Mouse (Mus musculus): ENCODE data around the gene Col18a1. TPM values are rescaled to one million over a fixed set of nuclear protein-coding genes. Genes with fewer than 3 reads are reported as not detected.

Gene Col18a1
- polyA plus RNA-seq, 1 experiment from 2014 or later = 147 TPM

GRCm38 (mm10) chr10:77170400-77170799 is 4.1 kb upstream of the Col18a1 start:
- 90% methylated on average over 6 of the region's 6 CpGs for WGBS
- Histone ChIP-seq H3K9me3 (no peaks in the 10 kb centered on the region), H3K4me3 (no peak overlapping the region), H3K36me3 (replicated peaks) (no peaks in the 10 kb centered on the region), H3K27ac (no peak overlapping the region), H3K27me3 (ENCODE audit: poor library complexity, severe bottlenecking) (peaks cover 25% of the 10 kb centered on the region; the same call in 1 of the 2 replicates), H3K4me1 (peaks cover 34% of the 10 kb centered on the region)
- DNase-seq (ENCODE audit: extremely low spot score, low spot score) = no peak

DNA sequence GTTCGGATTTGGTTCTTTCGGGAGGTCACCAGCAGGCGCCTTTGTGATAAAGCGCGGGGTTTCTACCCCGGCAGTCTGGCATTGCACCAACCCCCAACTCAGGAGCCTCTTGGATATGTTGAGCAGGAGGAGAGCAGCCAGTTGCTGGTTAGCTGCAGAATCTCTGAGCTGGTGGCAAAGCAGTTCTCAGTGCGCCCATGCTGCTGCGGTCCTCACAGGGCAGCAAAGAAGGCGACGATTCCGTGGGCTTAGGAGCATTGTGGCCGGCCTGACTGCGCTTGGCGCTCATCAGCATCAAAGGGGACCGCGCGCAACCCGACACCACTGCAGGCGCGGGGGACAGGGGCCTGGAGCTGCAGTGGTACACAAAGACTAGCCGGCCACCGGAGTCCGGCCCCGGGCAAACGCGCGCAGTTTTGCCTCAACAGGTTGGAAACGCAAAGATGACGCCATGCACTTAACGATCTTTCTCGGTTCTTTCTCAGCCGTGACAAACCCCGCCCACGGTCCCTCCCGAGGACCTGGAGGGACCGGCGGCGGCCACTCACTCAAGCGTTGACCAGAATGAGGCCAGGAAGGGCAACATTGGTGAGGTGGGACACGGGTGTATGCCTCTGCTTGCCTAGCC is 916 bp downstream of the Col18a1 start:
- Histone ChIP-seq H3K27ac (peak overlapping the region; percentile 92), H3K9me3 (no peaks in the 10 kb centered on the region), H3K27me3 (ENCODE audit: poor library complexity, severe bottlenecking) (peaks cover 25% of the 10 kb centered on the region; the same call in 1 of the 2 replicates), H3K4me3 (peak overlapping the region; percentile 66), H3K4me1 (peaks cover 78% of the 10 kb centered on the region), H3K36me3 (replicated peaks) (peaks cover 4% of the 10 kb centered on the region; the same call in 1 of the 2 replicates)
- peak; percentile 89 for DNase-seq (ENCODE audit: extremely low spot score, low spot score)
- WGBS = under 1% methylated on average over 40 of the region's 40 CpGs

DNA sequence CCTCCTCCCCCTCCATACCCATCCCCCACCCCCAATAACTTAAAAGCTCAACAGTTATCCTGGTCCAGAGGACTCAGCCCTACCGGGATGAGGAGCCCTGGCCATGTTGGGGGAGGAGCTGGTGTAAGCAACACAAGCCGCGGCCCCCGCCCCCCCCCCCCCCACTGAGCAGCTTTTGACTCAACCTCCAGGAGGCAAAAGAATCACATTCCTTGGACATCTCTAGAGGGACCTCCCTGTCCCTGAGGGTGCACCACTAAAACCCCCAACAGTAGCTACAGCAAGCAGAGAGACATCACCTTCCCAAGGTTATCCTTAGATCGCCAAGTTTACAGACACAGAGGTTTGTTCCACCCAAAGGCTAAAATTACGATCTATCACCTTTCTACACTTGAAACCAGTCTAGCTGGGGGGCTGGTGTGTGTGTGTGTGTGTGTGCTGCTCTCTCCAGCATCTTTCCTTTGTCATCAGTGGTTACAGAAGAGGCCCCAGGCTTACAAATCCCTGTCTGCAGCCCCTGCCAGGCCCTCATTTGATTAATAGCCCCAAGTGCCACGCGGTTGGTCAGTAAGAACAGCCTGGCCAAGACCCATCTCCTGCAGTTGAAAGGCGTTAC is 1.8 kb downstream of the Col18a1 start:
- H3K27ac ChIP-seq = peak overlapping the region; percentile 92
- H3K27me3 ChIP-seq (ENCODE audit: poor library complexity, severe bottlenecking) = peaks cover 25% of the 10 kb centered on the region; the same call in 1 of the 2 replicates
- H3K4me3 ChIP-seq = peak overlapping the region; percentile 66
- no peaks in the 10 kb centered on the region for H3K9me3 ChIP-seq
- WGBS = 2% methylated on average over 9 of the region's 9 CpGs
- peaks cover 87% of the 10 kb centered on the region for H3K4me1 ChIP-seq
- H3K36me3 ChIP-seq (replicated peaks) = peaks cover 12% of the 10 kb centered on the region; the same call in 1 of the 2 replicates
- DNase-seq (ENCODE audit: extremely low spot score, low spot score) = peak; percentile 69

DNA sequence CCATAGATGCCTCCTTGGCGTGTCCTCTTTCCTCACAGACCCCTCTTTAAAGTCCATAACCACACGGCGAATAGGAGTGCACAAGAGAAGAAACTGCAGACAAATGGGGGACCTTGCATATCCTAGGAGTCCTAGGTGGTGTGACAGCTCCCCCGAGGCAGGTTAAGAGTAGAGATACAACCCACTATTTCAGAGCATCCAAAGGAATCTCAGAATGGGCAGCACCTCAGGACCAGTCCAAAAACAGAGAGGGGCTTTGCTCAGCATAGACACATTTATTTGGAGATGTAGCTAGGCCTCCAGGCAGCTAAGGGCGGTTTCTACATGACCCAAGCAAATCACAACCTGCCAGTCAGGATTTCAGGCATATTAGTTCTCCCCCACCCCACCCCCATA is 2.3 kb downstream of the Col18a1 start:
- peaks cover 12% of the 10 kb centered on the region; the same call in 1 of the 2 replicates for H3K36me3 ChIP-seq (replicated peaks)
- H3K27me3 ChIP-seq (ENCODE audit: poor library complexity, severe bottlenecking) = peaks cover 25% of the 10 kb centered on the region; the same call in 1 of the 2 replicates
- DNase-seq (ENCODE audit: extremely low spot score, low spot score) = no peak
- WGBS = 11% methylated on average over 5 of the region's 5 CpGs
- peak overlapping the region; percentile 66 for H3K4me3 ChIP-seq
- no peaks in the 10 kb centered on the region for H3K9me3 ChIP-seq
- H3K27ac ChIP-seq = peak overlapping the region; percentile 92
- peaks cover 92% of the 10 kb centered on the region for H3K4me1 ChIP-seq

DNA sequence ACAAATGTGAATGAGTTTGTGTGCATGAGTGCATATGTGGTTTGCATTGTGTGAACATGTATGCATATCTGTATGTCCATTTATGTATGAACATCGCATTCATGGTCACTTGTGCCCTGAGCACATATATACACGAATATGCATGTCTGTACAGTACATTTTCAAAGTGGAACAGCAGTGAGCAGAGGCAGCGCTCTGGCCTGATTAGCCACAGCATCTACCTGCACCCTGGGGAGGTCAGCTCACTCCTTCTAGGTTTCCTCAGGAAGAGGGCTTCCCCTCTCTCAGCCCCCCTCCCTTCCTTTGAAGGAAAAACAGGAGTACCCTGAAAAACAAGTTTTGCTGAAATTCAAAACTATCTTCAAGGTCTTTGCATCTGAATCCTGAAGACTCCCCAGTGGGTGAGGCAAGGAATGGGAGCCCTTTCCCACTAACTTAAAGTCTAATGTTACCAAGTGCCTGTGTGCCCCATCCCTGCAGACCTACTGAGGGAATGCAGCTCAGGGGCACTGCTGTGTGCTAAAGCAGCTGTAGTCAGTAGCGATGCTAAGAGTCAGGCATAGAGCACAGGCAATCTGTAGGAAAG is 2.9 kb downstream of the Col18a1 start:
- H3K4me1 ChIP-seq = peaks cover 94% of the 10 kb centered on the region
- H3K36me3 ChIP-seq (replicated peaks) = peaks cover 12% of the 10 kb centered on the region; the same call in 1 of the 2 replicates

DNA sequence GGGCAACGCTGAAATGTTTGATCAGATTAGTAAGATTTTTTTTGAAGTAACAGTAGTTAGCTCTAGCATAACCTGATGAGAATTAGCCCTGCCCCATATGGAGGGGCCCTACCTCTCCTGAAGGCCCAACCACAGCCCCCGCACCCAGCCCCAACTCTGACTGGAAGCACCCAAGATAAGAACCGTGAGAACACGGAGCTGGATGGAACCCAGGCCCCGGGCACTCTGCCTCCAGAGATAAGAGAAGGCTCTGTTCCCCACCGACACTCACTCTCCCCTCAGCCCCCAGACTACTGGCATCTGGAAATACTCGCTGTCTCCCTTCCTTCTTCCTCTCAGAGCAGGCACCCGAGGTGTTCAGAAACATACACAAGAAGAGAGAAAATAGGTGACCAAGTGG is 6.8 kb downstream of the Col18a1 start:
- Histone ChIP-seq H3K36me3 (replicated peaks) (peaks cover 17% of the 10 kb centered on the region; the same call in 1 of the 2 replicates), H3K4me1 (peaks cover 94% of the 10 kb centered on the region), H3K27me3 (ENCODE audit: poor library complexity, severe bottlenecking) (no peaks in the 10 kb centered on the region), H3K9me3 (no peaks in the 10 kb centered on the region), H3K27ac (peak overlapping the region; percentile 66), H3K4me3 (peak overlapping the region; percentile 24; the same call in 1 of the 2 replicates)
- no peak for DNase-seq (ENCODE audit: extremely low spot score, low spot score)
- 73% methylated on average over 8 of the region's 8 CpGs for WGBS

More for the DNA sequence above, 2.9 kb downstream of the Col18a1 start:
- no peak for DNase-seq (ENCODE audit: extremely low spot score, low spot score)
- WGBS = 41% methylated on average over 4 of the region's 4 CpGs
- Histone ChIP-seq H3K27me3 (ENCODE audit: poor library complexity, severe bottlenecking) (peaks cover 20% of the 10 kb centered on the region; the same call in 1 of the 2 replicates), H3K27ac (peak overlapping the region; percentile 92), H3K4me3 (peak overlapping the region; percentile 66), H3K9me3 (no peaks in the 10 kb centered on the region)

DNA sequence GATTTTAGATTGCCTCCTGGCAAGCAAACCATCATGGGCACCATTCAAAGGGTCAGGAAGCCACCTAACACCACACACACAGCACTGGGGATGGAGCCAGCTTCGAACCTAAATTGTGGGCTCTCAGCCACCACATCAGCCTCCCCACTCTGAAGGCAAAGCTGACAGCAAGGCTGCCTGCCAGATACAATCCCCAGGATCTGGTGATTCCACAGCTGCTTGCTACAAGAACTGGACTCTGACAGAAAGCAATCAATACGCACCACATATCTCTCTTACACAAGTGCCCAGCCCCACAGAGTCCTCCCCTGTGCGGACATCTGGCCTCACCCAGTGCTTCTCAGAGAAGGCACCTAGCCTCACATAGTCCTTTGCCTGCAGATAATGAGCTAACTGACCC is 7.4 kb downstream of the Col18a1 start:
- peak overlapping the region; percentile 66 for H3K27ac ChIP-seq
- H3K4me3 ChIP-seq = no peak overlapping the region
- H3K27me3 ChIP-seq (ENCODE audit: poor library complexity, severe bottlenecking) = no peaks in the 10 kb centered on the region
- DNase-seq (ENCODE audit: extremely low spot score, low spot score) = no peak
- H3K4me1 ChIP-seq = peaks cover 94% of the 10 kb centered on the region
- peaks cover 17% of the 10 kb centered on the region; the same call in 1 of the 2 replicates for H3K36me3 ChIP-seq (replicated peaks)
- H3K9me3 ChIP-seq = no peaks in the 10 kb centered on the region
- WGBS = 71% methylated on average over 3 of the region's 3 CpGs

GRCm38 (mm10) chr10:77157245-77158019 is 8.9 kb downstream of the Col18a1 start:
- WGBS = 26% methylated on average over 11 of the region's 11 CpGs
- DNase-seq (ENCODE audit: extremely low spot score, low spot score) = no peak
- H3K27ac ChIP-seq = peak overlapping the region; percentile 66
- peaks cover 19% of the 10 kb centered on the region for H3K36me3 ChIP-seq (replicated peaks)
- H3K9me3 ChIP-seq = no peaks in the 10 kb centered on the region
- H3K4me1 ChIP-seq = peaks cover 95% of the 10 kb centered on the region
- no peak overlapping the region for H3K4me3 ChIP-seq
- H3K27me3 ChIP-seq (ENCODE audit: poor library complexity, severe bottlenecking) = no peaks in the 10 kb centered on the region

DNA sequence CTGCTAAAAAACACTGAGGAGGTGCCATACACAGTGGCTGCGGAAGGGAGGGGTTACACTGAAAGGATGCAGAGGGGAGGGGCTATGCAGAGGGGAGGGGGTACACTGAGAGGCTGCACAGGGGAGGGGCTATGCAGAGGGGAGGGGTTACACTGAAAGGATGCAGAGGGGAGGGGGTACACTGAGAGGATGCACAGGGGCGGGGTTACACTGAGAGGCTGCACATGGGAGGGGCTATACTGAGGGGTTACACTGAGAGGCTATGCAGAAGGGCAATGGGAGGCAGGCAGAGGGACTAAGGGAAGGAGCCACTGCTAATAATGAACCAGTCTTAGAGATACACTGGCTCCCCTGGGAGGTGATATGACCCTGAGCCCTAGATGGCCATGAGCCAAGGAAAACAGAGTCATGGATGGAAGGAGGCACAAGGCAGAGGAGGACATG is 14.1 kb downstream of the Col18a1 start:
- H3K4me3 ChIP-seq = peak overlapping the region; percentile 26; the same call in 1 of the 2 replicates
- 9% methylated on average over 2 of the region's 2 CpGs for WGBS
- H3K9me3 ChIP-seq = no peaks in the 10 kb centered on the region
- no peaks in the 10 kb centered on the region for H3K27me3 ChIP-seq (ENCODE audit: poor library complexity, severe bottlenecking)
- peak; percentile 81 for DNase-seq (ENCODE audit: extremely low spot score, low spot score)
- H3K36me3 ChIP-seq (replicated peaks) = peaks cover 11% of the 10 kb centered on the region
- H3K4me1 ChIP-seq = peaks cover 83% of the 10 kb centered on the region
- peak overlapping the region; percentile 90 for H3K27ac ChIP-seq

DNA sequence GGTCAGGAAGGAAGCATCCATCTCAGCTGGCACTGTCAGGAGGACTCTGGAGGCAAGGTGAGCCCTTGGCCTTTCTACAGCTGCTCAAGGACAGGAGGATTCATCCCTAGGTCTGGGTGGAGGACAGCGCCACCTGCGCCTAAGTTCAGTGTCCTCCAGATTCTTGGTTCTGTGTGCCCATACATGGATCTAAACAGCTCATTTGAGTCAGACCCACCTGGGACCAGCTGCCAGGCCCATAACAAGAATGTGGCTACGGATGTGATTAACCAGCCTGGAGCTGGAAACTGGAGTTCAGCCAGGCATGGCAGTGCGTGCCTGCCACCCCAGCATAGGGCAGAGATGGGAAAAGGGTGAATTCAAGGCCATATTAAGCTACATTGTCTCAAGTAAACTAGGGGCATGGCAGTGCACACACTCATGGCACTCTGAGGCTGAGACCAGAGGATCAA is 14.8 kb downstream of the Col18a1 start:
- DNase-seq (ENCODE audit: extremely low spot score, low spot score) = no peak
- Histone ChIP-seq H3K27me3 (ENCODE audit: poor library complexity, severe bottlenecking) (no peaks in the 10 kb centered on the region), H3K9me3 (no peaks in the 10 kb centered on the region), H3K4me1 (peaks cover 83% of the 10 kb centered on the region), H3K36me3 (replicated peaks) (peaks cover 13% of the 10 kb centered on the region), H3K27ac (peak overlapping the region; percentile 90), H3K4me3 (peak overlapping the region; percentile 26)
- WGBS = 42% methylated on average over 4 of the region's 4 CpGs

DNA sequence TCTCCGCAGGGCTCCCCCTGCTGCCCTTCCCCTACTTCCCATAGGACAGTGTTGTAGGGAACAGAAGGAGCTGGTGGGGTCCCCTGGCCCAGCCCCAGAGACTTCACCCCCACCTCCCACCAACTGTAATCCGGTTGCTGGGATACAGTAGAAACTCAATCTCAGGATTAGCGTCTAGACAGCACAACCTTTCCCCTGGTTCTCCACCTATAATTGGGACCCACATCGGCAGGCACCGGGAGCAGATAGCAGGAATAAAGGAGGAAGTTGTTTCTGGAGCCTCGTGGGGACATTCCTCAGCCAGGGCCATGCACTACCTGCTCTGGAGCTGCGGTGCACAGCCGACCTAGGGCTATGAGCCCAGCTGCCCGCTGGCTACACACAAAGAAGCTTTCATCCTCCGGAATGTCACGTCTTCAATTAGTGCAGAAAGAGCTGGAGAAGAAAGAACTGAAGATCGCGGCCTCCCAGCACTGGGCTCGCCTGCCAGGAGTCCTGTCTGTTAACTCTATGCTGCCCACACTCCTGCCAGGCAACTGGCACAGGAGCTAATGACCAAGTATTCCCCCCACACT is 15.3 kb downstream of the Col18a1 start:
- H3K27ac ChIP-seq = peak overlapping the region; percentile 90
- H3K9me3 ChIP-seq = no peaks in the 10 kb centered on the region
- peak; percentile 77 for DNase-seq (ENCODE audit: extremely low spot score, low spot score)
- no peaks in the 10 kb centered on the region for H3K27me3 ChIP-seq (ENCODE audit: poor library complexity, severe bottlenecking)
- H3K36me3 ChIP-seq (replicated peaks) = peaks cover 9% of the 10 kb centered on the region
- WGBS = 2% methylated on average over 14 of the region's 14 CpGs
- H3K4me1 ChIP-seq = peaks cover 83% of the 10 kb centered on the region
- peak overlapping the region; percentile 26 for H3K4me3 ChIP-seq

GRCm38 (mm10) chr10:77150016-77150415 is 16.3 kb downstream of the Col18a1 start:
- Histone ChIP-seq H3K27me3 (ENCODE audit: poor library complexity, severe bottlenecking) (no peaks in the 10 kb centered on the region), H3K36me3 (replicated peaks) (peaks cover 9% of the 10 kb centered on the region), H3K4me3 (peak overlapping the region; percentile 26; the same call in 1 of the 2 replicates), H3K9me3 (no peaks in the 10 kb centered on the region), H3K4me1 (peaks cover 83% of the 10 kb centered on the region), H3K27ac (peak overlapping the region; percentile 90)
- 43% methylated on average over 8 of the region's 8 CpGs for WGBS
- no peak for DNase-seq (ENCODE audit: extremely low spot score, low spot score)

All from forebrain, embryonic 10.5 days (tissue).